Mouse (Mus musculus) c-Kit-positive CD71-positive TER-119-positive erythroid progenitor cells, embryonic 14.5 days (primary cell): ENCODE results near the gene Gmds.
A peak's percentile ranks its signal among the peaks of the same experiment; 100 is the strongest.

Experiments
- DNase-seq: peaks from one replicate; pipeline ENCODE4 v3.0.0-alpha.2; 2013; ENCODE audit warnings: low spot score

The Gmds gene

DNA sequence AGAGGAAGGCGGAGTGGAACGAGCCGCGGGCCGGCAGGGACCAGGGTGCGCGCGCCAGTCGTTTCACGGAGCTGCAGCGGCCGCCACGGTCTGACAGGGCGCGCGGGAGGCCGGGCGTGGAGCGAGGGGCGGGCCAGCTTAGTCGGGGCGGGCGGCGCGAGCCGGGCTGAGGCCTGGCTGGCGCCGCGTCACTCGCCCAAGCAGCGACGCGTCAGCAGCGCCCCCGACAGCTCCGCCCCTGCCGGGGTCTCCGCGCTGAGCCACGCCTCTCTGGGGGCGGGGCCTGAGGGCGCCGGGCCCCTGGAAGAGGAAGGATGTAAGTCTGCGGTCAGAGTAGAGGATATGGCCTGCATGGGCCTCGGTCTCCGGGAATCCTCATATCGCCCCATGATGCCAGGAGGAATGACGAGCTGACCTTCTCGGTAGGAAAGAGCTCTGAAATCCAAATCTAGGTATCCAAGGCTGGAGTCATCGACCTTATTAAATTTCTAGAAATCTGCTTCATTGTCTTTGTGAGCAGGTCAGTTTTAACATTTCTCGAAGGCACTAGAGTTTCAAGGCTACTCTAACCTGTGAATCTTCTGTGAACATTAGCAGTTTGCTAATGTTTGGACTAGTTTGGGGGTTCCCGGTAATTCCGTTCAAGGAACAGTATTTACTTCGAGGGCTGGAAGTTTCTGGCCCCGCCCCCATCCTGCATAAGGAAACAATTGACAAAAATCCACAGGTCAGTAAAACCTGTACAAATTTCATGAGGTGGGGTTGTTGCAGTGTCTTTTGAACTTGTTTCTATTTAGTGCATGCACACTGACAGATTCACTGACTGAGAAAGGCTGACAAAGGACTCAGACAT, at the start of gene Gmds:
Gene Gmds (minus strand): TSS at position 228 of the 853 bp plus-strand sequence.
- DNase-seq = peak; percentile 83

DNA sequence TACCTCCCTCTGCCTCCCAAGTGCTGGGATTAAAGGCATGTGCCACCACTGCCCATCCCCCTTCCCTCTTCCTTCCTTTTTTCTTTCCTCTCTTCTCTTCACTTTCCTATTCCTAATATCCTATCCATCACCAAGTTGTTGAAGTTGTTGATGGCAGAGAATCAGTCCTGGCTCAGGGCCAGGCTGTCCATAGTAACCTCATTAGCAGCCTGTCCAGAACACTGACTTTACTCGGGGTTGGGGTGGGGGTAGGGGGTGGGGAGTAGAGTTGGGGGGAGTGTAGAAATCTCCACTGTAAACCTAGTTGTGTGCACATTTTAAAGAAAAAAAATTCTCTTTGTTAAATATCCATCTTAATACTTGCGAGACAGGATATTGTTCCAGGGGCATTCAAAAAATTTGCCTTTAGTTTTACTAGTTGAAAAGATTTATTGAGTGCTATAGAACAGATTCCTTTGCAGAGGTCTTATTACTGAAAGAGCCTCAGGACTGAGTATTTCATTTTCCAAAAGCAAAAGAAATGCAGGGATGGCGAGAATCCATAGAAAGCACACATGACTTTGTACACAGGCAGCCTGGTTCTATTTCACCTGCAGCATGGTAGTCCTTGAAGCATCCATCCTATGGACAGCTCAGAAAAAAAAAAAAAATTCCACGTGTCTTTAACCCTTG, 47.0 kb upstream of the Gmds start:
- DNase-seq = no peak

DNA sequence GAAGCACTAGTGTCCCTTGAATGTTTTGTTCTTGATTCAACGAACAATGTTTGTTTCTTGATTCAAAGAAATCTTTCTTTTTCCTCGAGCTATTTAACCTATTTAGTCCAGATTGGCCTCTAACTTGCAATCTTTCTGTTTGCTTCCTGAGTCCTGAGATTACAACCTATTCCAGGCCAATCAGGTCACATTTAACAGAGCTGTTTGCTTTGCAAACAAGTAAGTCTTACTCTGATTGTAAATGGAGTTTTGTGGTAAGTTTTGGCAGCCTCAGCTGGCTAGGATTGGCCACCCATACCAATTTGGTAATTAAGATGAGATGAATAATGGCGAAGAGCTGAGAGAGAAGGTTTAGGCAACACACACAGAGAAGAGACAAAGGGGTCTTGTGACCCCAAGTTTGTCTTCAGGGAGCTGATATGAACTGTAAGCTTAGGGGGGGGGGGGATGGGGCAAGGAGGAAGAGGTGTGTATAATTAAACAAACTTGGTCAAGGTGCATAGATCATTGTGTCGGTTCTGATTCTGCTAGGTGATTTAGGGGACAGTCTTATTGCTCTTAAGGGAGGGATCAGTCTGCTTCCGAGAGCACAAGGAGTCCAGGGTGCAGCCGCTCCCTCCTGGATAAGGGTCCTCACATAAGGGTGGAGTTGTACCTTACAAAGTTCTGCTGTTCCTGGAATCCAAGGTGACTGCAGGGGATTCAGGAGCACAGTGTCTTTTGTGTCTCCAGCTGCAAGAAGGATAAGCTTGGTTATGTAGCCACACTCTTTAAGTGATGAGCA, 43.9 kb upstream of the Gmds start:
- no peak for DNase-seq

DNA sequence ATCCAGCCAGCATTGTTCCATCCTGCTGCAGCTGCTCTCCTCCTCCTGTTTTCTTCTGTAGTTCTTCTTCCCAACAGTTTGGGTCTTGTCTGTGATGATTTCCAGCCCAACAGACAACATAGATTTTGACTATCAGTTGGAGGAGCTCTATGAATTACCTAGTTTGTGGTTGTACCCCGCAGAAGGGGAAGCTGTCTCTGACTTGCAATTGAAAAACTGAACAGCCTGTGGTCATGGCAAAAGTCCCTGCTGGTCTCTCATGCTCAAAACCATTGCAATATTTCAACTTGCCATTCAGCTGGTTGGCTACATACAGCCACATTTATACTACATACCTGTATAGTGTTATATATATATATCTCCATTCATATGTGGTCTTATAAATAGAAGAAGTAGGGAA, 40.1 kb upstream of the Gmds start:
- no peak for DNase-seq

DNA sequence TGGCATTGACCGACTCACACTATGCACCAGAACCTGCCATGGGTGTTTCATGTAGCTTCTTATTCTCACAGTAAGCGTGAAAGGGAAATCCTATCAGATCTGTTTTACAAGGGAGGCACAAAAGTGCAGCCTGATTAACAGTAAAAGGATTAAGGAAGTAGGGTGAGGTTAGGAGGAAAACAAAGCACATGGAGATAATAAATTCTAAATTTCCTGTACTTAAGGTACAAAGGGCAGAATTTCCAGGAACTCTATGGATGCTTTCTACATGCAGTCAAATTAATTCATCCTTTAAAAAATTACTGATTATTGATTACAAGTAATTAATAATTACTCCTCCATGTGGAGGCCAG, 34.0 kb upstream of the Gmds start:
- DNase-seq = no peak

DNA sequence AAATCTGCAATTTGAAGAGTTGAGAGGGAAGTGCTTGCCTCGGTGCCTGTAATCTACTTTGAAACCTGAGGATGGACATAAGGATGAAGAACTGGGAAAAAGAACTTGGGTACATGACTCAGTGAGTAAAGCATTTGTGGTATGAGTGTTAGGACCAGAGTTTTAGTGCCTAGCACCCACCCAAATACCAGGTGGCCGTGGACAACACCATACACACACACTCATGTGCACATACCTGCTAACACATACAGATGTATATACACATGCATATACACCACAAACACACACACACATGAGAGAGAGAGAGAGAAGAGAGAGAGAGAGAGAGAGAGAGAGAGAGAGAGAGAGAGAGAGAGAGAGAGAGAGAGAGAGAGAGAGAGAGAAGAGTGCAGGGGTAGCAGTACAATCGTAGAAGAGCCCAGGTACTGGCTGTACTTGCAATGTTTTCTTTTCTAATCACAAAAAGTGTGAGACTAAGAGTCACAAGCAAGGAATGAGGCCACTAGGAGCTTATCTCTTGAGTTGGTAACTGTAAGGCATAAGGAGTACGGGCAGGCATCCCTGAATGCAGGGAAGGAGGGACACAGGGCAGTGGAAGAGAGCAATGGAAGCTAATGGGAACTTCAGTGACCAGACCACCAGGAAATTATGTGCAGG, 33.5 kb upstream of the Gmds start:
- no peak for DNase-seq

DNA sequence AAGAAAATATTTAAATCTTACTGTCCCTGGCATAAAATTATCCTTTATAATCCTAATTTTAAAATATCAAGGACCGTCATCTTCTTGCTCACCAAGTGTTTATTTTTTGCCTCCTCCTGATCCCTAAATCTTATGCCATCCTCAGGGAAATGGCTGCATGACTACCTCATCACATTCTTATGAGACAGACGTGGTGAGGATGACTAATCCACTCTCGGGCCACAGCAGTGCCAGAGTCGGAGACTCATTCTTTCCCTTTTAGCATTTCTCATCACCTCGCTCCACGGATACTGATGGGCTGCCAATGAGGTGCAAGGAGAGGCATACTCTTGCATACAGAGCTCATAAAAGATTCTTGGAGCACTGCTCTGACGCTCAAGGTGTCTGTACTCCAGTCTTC, 32.2 kb upstream of the Gmds start:
- DNase-seq = no peak

DNA sequence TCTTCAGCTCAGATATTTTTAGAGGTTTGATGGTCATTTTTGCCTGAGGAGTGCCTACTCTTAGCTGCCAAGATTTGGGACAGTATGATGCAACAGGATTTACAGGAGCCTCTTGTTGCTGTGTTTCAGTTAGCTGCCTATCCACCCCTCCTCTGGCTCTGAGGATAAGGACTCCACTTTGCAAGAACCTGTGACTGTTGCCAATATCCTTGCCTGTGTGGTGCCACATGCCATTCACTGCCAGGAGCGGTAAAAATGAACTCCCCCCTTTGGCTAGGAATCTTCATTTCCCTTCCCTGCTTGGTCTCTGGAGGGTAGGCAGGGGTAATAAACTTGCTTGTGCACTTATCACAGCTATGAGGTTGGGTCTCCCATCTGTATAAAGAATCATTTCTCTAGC, 31.6 kb upstream of the Gmds start:
- DNase-seq = no peak

DNA sequence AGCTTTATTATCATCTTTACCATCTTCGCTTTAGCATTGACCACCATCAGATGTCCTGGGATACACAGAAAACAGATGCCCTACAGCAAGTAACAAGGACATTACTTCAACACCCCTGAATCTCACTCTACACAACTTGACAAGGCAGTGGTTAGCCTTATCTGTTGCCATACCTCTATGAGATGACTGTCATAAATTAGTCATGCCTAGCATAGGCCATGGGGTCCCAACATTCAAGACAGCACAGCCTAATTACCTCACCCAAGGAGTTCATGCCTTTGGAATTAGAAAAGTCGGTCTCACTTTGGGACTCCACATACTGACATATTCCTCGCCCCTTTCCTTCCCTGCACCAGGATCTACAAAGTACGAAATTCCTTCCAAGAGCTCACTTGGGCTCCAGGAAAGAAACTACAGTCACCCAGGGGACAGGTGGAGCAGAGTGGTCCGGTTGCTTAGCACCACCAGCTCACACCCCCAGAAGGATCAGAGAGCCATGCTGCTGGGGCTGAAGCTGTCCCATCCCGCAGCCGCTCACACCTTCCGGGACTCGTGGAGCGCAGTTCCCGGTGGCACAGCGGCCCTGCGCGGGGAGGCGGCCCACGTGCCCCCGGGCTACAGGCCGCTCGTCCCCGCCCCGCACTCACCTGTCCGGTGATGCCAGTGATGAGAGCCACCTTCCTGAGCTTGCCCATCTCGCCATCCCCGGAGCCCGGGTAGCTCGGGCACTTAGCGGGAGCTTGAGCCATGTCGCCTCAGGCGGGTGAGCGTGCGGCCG, 616 bp downstream of the Gmds start:
- peak; percentile 24 for DNase-seq

DNA sequence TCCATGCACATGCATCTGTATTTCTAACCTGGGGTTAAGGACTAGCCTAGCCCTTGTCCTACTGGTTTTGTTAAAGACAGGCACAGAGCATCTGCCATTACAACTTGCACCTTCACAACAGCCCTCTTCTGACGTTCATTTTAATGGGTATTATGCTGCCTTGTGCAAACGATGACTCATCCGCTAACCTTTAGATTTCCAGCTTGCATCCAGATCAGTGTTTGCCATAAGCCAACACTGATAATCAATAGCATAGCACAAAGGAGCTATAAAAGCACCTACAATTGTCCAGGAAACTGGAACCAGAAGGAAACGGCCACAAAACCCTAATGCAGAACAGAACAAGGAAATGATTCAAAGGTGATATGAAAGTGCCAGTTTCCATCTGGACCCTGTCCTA, 20.2 kb downstream of the Gmds start:
- no peak for DNase-seq

DNA sequence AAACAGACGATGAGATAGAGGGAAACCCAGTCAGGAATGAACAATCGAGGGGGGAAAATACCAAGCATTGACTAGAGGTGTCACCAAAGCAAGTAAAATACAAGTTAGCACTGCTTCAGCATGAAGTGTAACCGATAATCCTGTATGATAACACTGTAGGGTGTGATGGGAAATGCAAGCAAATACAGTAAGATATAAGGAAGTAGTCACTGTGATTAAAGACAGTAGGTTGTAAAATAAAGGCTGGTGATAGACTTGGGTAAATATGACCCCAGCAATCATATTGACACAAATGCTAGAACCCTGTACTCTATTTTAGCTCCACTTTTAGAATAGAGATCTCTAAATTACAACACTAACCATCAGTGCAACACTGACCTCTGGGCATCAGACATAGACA, 21.2 kb downstream of the Gmds start:
- DNase-seq = no peak

DNA sequence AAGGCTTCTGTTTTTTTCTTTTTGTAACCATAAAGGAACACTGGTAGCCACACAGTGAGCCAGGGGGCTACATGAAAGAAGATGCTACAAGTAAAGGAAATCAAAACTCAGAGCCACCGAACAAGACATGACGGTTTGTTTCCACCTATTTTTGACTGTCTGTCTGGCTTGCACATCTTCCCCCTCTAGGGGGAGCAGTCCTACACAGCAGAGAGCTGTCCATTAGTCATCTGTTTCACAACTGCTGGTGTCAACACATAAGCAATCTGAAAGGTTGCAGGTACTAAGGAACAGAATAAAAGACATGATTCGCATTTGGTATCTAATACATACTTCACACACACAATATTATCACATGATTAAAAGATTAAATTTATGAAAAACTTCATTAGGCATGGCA, 25.9 kb downstream of the Gmds start:
- DNase-seq = peak; percentile 32

DNA sequence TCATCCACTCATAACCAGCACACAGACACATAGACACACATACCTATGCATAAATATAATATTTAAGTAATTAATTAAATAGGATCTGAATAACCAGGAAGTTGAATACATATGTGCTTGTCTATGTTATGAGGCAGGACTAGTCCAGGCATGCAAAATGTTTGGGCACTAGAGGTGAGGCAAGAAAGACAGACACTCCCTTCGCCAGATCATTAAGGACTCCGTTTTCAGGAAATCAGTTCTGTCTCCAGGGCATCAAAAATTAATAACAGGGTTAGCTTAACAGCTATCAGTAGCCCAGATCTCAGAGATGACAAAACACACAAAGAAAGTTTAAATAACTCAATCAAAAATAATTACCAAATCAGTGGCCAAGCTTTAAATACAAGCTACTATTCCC, 27.1 kb downstream of the Gmds start:
- DNase-seq = no peak

DNA sequence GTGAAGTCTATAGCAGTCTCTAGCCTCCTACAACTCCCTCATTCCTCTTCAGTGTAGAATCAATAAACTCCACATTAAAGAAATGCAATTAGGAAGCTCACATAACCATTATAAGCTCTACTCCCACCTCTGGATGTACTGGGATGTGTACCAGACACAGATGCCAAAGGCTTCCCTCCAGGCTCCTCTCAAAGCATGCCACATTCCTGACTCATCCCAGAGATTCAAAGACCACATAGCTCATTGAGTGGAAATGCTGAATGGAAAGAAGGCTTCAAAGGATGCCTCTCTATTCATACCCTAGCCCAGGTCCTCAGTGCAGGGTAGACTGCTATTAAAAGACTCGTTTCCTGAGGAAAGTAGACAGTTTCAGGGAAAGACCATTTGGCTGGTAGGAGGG, 40.1 kb downstream of the Gmds start:
- DNase-seq = no peak

DNA sequence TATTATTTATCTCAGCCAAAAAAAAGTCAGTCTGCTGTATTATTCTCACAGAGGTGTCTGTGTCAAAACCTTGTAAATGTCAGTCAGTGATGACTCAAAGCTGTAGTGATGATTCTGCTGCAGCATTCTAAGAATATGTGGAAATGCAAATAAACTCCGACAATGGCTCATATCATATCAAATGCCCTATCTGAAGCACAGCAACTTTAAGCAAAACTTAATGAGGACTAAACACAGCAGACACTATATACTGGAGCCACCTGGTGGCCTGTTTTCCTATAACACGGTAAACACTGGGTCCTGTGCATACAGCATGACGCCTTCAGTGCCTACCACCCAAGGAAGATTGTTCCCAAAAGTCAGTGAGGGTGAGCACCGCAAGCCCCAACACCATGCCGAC, 41.1 kb downstream of the Gmds start:
- DNase-seq = peak; percentile 7

DNA sequence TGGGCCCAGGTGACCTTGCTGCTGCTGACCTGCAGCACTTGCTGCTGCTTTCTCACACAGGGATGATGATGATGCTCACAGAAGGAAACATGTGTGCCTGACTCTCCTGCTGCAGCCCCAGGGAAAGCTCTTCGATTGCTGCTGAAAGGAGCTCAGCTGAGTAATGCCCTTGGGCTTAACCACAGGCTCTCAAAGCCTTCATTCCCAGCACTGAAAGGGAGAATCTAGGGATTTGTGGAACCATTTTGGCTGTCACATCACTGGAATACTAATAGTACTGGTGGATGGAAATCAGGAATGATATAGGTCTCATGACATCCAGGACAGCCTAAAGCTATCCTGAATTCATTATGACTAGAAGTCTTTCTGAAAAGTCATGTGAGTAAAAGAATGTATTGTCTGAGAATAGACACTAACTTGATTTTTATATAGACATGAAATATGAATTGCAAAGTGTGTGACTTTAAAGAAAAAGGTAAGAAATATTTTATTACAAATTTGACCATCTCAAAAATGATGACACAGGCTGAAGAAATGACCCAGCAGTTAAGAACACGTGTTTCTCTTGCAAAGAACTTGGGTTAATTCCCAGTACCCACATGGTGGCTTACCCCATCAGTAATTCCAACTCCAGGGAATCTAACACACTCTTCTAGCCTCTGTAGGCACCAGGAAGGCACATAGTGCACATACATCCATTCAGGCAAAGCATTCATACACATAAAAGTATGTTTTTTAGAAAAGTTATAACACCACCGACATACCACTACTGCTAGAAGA, 43.9 kb downstream of the Gmds start:
- DNase-seq = no peak

DNA sequence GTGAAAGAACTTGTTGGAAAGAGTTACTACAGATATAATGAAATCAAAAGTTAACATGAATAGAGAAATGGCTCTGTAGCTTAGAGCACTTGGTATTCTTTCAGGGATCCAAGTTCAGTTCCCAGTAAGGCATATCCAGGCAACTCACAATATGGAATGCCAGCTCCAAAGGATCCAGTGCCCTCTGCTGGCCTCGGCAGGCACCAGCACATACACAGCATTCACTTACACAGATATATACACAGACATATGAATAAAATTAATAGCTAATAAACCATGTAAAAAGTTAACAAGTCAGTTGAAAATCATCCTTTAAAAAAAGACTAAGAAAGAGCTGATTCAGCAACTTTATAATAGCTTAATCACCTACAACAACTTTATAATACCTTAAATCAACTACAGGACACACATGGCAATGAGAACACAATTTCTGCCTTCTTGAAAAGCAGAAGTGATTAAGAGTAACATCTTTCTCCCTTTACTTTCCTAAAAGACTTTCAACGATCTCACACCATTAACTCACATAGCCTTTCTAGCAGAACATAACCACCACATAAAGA, 65.5 kb downstream of the Gmds start:
- DNase-seq = no peak

DNA sequence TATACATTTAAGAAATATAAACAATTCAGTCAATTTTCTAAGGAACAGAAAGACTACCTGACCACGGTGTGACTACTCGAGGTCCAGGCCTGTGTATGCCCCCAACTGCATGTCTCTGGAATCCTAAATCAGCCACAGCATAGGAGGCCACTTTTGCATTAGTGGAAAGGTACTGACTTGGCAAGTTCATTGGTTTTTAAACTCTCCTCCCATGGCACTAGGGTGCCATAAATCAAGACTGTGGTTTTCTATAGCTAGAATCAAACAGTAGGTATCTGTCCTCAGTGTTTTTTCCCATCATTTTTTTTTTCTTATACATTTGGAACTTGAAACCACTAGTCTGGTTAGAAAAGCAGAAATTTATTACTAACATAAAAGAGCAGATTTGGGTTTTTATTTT, 68.8 kb downstream of the Gmds start:
- no peak for DNase-seq

DNA sequence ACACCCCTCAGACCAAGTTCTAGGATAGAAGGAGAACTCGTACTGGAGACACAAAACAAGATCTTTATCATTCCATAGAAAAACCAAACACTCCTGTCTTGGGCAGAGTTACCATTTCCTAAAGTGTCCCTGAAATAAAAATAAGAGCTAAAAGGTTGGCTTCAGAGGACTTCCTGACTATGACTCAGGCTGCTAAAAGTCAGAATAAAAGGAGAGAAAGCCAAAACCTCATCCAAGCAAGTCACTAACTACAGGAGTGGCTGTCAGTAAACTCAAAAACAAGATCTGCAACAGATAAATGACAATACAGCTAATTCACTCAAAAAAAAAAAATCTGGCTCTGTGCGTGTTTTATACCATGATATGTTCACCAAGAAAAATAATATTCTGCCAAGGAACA, 69.3 kb downstream of the Gmds start:
- DNase-seq = no peak

DNA sequence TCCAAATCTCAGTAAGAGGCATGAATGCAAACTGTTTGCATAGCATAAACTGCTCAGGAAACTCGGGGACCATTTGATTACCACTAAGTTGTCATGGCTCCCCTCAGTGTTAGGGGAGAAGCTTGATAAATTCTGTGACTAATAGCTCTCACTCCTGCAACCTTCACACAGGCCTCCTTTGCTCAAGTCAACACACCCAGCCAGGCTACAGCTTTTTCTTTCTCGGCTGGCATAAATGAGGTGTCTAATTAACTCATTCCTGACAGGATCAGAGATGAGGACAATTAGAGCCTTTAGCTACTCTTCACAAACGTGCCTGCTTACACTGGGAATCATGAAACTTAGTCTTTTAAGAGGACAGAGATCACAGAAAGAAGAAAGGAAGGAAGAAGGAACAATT, 70.3 kb downstream of the Gmds start:
- no peak for DNase-seq
